Mouse (Mus musculus): ENCODE results near the gene Mpst. TPM values are rescaled to one million over a fixed set of nuclear protein-coding genes. Genes with fewer than 3 reads are reported as not detected.

The Mpst gene
- polyA plus RNA-seq, 1 experiment from 2014 or later, result 2.1 TPM

DNA sequence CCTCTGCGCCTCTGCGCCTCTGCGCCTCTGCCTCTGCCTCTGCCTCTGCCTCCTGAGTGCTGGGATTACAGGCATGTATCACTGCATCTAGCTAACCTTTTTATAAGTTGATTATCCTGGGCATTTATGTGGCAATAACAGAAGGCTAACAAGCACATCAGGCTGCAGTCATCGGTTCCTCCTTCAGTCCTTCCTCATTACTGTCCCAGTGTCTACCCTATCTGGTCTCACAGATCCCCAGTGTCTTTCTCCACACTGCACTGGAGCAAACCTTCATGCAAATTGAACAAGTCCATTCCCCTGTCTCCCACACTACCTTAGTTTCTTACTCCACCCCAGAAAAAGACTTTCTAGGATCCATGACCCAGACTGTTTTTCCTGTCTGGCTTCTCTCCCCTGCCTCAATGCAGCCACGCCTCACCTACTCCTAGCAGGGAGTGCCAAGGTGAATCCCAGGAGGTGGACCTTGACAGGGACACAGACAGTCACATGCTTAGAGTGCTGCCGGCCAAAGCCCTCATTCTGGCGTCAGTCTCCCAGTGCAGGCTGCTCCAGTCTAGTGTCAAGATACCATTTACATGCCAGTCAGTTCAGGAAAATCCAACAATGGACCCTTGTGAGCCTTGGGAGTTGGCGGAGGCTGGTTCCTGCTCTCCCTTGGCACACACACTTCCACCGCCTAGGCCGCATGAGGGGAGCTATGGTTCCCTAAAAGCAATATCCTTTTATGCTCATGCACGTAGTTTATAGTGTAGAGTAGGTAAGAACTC, 22.6 kb upstream of the Mpst start:
- Histone ChIP-seq H3K4me3 (no peak overlapping the region), H3K4me2 (replicated peaks) (no peak overlapping the region), H3K9ac (no peak overlapping the region), H3K27me3 (replicated peaks) (no peaks in the 10 kb centered on the region), H3K4me1 (no peaks in the 10 kb centered on the region), H3K9me3 (no peaks in the 10 kb centered on the region), H3K36me3 (no peaks in the 10 kb centered on the region), H3K27ac (no peak overlapping the region)
- 83% methylated on average over 11 of the region's 11 CpGs for WGBS
- no peak for ATAC-seq (ENCODE audit: low FRiP score, low read depth)

DNA sequence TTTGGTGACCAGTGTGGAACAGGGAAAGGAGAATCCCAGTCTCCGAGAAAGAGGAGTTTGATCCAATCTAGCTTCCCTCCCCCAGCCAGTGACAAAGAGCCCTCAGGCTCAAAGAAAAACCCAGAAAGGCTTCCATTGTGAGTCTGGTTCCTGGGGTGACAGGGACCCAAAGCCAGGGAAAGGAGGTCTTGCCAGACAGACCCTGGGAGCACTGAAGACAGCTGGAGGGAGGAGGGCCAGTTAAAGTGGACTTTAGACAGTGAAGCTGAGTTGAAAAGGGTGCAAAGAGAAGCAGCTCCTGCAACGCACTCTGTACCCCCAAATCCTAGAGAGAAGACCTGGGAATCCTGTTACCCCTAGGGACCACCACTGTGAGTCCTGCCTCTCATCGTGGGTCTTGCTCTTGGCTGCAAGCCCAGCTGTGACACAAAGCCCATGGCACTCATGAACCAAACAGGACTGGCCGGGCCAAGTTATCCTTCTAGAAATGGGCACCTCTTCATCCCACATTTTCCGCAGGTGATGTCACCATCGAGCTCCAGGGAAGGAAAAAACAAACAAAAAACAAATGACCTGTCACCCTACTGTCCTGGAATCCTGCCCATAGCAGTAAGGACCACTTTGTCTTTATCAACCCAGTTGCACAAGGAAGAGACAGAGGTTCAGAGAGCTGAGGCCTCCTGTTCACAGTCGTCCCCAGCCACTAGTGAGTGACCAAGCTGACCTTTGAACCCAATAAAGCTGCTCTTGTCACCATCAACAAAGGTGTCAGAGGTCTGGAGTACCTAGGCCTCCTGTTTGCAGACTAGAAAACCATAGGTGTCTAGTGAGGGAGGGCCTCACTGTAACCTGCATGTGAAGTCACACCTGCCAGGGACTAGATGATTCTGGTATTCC, 21.7 kb upstream of the Mpst start:
- WGBS, result 79% methylated on average over 7 of the region's 7 CpGs
- no peak for ATAC-seq (ENCODE audit: low FRiP score, low read depth)
- Histone ChIP-seq H3K4me1 (no peaks in the 10 kb centered on the region), H3K27me3 (replicated peaks) (no peaks in the 10 kb centered on the region), H3K9me3 (no peaks in the 10 kb centered on the region), H3K27ac (no peak overlapping the region), H3K9ac (no peak overlapping the region), H3K4me2 (replicated peaks) (no peak overlapping the region), H3K4me3 (no peak overlapping the region), H3K36me3 (no peaks in the 10 kb centered on the region)

DNA sequence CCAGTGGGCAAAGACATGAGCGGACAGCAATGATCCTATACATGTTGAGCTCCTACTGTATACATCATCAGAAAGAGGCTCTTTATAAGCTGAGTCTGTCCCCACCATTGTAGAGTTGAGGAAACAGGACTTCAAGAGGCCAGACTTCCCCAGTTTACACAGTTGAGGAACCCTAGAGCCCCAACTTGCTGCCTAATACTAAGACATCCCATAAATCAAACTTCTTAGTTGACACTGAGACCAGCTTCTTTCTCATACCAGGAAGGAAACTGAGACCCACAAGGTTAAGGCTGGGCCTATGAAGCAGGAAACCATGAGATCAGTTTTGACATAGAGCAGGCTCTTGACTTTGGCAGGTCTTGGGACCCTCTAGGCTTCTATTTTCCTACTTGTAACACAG, 20.7 kb upstream of the Mpst start:
- 89% methylated on average over 1 of the region's 1 CpGs for WGBS
- H3K9ac ChIP-seq, result no peak overlapping the region
- no peak for ATAC-seq (ENCODE audit: low FRiP score, low read depth)
- H3K4me1 ChIP-seq, result no peaks in the 10 kb centered on the region
- no peaks in the 10 kb centered on the region for H3K36me3 ChIP-seq
- H3K27me3 ChIP-seq (replicated peaks), result no peaks in the 10 kb centered on the region
- no peak overlapping the region for H3K27ac ChIP-seq
- H3K4me2 ChIP-seq (replicated peaks), result no peak overlapping the region
- H3K9me3 ChIP-seq, result no peaks in the 10 kb centered on the region
- H3K4me3 ChIP-seq, result no peak overlapping the region

DNA sequence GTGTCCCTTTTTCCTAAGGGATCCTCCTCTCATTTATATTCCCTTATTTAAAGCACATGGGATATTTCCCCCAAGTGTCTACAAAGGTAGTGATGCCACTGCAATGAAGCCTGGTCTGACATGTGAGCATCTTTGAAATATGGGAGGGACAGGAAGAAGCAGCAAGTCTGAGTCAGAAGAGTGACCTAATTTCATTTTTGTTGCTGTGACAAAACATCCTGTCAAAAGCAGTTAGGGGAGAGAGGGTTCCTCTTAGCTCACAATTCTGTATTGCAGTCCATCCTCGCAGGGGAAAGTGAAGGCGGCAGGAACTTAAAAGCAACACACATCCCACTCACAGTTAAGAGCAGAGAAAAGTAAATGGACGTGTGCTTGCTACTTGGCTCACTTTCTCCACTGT, 15.4 kb upstream of the Mpst start:
- no peak for ATAC-seq (ENCODE audit: low FRiP score, low read depth)
- H3K4me1 ChIP-seq, result no peaks in the 10 kb centered on the region
- 76% methylated on average over 3 of the region's 3 CpGs for WGBS
- H3K9ac ChIP-seq, result no peak overlapping the region
- H3K9me3 ChIP-seq, result no peaks in the 10 kb centered on the region
- H3K36me3 ChIP-seq, result no peaks in the 10 kb centered on the region
- no peak overlapping the region for H3K4me2 ChIP-seq (replicated peaks)
- no peak overlapping the region for H3K4me3 ChIP-seq
- no peak overlapping the region for H3K27ac ChIP-seq
- no peaks in the 10 kb centered on the region for H3K27me3 ChIP-seq (replicated peaks)

DNA sequence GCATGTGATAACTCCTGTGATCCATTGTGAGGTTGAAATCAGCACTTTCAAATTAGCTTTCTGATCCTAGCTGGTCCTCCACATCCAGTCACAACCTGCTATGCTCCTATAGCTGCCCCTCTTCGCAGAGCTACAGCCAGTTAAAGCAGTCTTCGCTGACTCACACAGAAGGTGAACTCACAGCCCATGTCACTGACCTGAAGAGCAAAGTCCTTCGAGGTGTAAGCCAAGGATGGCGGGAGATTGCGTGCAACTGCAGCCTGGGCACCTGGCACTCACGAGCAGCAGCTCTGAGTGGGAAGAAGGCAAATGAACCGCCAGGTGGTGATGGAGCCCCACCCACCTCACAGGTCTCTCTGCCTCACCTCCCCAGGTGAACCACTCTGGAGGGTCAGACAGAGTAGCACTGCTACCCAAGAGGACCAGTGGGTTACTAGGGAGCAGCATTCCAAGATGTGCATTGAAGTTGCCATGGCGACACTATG, 10.7 kb upstream of the Mpst start, which contains the start of gene Tex33:
Tex33 (minus strand) TSS at position 435 of the 485 bp plus-strand sequence.
- Histone ChIP-seq H3K36me3 (no peaks in the 10 kb centered on the region), H3K4me3 (no peak within 1 kb of the TSS), H3K9ac (no peak within 1 kb of the TSS), H3K4me1 (no peaks in the 10 kb centered on the region), H3K27ac (no peak within 1 kb of the TSS), H3K9me3 (no peaks in the 10 kb centered on the region), H3K27me3 (replicated peaks) (no peaks in the 10 kb centered on the region), H3K4me2 (replicated peaks) (no peak within 1 kb of the TSS)
- 84% methylated on average over 8 of the region's 8 CpGs for WGBS
- no peak for ATAC-seq (ENCODE audit: low FRiP score, low read depth)

DNA sequence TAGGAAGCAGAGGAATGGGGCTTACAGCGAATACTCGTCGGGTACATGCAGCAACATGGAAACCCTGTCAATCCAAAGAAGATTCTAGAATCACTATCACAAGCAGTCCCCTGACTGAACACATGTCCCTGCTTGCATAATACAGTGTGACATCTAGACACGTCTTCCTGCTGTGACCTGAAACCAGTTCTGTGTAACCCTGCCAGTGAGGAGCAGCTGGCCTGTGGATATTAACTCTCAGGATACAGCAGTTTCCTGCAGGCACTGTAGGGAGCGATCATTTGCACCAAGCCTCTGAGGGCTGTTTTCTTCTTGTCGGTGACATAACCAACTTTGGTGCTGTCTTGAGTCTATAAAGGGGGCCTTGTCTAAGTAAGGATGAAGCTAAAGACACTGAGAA, 4.9 kb upstream of the Mpst start:
- H3K27me3 ChIP-seq (replicated peaks), result no peaks in the 10 kb centered on the region; the same call in 1 of the 2 replicates
- H3K4me3 ChIP-seq, result no peak overlapping the region
- H3K9me3 ChIP-seq, result no peaks in the 10 kb centered on the region
- no peak overlapping the region for H3K9ac ChIP-seq
- ATAC-seq (ENCODE audit: low FRiP score, low read depth), result no peak
- no peak overlapping the region for H3K27ac ChIP-seq
- no peaks in the 10 kb centered on the region for H3K36me3 ChIP-seq
- peaks cover 10% of the 10 kb centered on the region for H3K4me1 ChIP-seq
- WGBS, result 76% methylated on average over 6 of the region's 6 CpGs
- no peak overlapping the region for H3K4me2 ChIP-seq (replicated peaks)

DNA sequence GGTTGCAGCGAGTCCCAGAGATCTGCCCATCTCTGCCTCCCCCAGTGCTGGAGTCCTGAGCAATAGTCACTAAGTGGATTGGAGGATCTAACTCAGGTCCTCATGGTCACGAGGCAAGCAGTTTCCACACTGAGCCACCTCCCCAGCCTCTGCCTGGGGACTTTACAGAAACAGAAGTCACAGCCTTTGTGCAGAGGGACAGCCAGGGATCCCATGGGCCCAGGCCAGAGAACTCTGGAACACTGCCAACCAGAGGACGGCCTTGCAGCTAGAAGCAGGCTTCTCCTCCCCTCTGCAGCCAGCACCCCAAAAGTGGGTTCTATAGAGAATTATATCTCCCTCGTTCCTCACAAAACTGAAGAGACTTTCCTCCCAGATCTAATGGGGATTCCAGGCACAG, 4.3 kb upstream of the Mpst start:
- H3K27ac ChIP-seq, result no peak overlapping the region
- 74% methylated on average over 4 of the region's 4 CpGs for WGBS

DNA sequence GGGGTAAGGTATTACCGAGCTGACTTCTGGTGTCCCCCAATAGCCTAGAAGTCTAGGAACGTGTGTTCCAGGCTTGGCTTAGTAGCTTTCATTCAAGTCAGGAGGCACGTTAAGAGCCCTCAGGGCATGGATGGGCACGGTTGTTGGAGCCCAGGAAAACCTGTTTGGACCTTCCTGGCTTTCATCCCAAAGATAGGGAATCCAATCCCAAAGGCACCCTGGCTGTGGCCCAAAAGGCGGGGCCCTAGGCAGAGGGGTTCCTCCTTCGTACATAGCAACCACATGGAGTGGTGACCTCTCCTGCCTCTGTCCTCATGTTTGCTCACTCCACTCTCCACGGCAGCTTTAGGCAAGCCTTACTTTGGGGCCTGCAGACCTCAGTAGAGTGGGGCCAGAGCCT, 3.8 kb upstream of the Mpst start:
- Histone ChIP-seq H3K27me3 (replicated peaks) (no peaks in the 10 kb centered on the region; the same call in 1 of the 2 replicates), H3K36me3 (no peaks in the 10 kb centered on the region), H3K4me1 (peaks cover 17% of the 10 kb centered on the region), H3K4me2 (replicated peaks) (no peak overlapping the region), H3K9ac (no peak overlapping the region), H3K27ac (no peak overlapping the region), H3K9me3 (no peaks in the 10 kb centered on the region), H3K4me3 (no peak overlapping the region)
- 84% methylated on average over 7 of the region's 7 CpGs for WGBS
- ATAC-seq (ENCODE audit: low FRiP score, low read depth), result no peak

More for the DNA sequence above, 4.3 kb upstream of the Mpst start:
- no peaks in the 10 kb centered on the region for H3K9me3 ChIP-seq
- no peak overlapping the region for H3K4me3 ChIP-seq
- no peak overlapping the region for H3K9ac ChIP-seq
- H3K27me3 ChIP-seq (replicated peaks), result no peaks in the 10 kb centered on the region; the same call in 1 of the 2 replicates
- no peak overlapping the region for H3K4me2 ChIP-seq (replicated peaks)
- ATAC-seq (ENCODE audit: low FRiP score, low read depth), result no peak
- H3K4me1 ChIP-seq, result peaks cover 12% of the 10 kb centered on the region
- H3K36me3 ChIP-seq, result no peaks in the 10 kb centered on the region

DNA sequence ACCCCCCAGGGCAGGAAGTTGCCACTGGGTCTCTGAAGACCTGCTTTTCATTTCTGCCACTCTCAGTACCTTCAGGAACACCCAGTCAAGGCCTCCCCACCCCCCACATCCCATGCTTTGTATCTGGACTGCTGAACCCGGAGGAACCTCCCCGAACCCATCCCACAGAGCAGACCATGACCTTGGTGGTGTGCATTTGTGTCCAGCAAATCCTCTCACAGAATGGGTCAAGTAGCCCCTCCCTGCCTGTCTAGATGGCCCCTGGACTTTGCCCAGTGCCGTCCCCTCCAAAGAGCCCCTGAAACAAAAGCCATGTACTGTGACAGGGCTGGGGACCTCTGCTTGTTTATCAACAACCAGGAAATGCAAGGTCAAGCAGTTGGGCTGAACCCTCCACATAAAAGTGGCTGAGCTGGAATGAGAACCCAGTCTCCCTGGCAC, 2.9 kb upstream of the Mpst start:
- no peak overlapping the region for H3K4me2 ChIP-seq (replicated peaks)
- H3K4me3 ChIP-seq, result no peak overlapping the region
- H3K27ac ChIP-seq, result no peak overlapping the region
- no peaks in the 10 kb centered on the region for H3K9me3 ChIP-seq
- no peaks in the 10 kb centered on the region for H3K36me3 ChIP-seq
- H3K9ac ChIP-seq, result no peak overlapping the region
- peaks cover 22% of the 10 kb centered on the region for H3K4me1 ChIP-seq
- ATAC-seq (ENCODE audit: low FRiP score, low read depth), result no peak
- H3K27me3 ChIP-seq (replicated peaks), result peaks cover 4% of the 10 kb centered on the region
- 56% methylated on average over 3 of the region's 3 CpGs for WGBS

DNA sequence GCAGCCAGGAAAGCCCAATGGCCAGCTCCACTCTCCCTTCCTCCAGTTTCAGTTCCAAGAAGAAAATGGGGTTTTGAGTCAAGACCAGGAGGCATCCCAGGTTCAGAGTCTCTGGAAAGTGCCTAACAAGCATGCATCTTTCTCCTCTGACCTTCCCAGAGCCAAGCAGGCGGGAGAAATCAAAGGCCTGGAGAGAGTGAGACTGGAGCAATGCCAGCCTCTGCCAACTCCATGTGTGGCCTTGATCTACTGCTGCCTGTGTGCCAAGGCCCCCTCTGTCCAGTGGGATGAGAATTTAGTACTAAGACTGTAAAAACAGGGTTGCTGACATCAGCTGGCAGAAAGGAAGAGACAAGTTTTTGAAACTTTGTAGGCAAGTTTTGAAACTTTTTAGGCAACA, 2.3 kb upstream of the Mpst start:
- Histone ChIP-seq H3K9ac (no peak overlapping the region), H3K4me2 (replicated peaks) (no peak overlapping the region)

DNA sequence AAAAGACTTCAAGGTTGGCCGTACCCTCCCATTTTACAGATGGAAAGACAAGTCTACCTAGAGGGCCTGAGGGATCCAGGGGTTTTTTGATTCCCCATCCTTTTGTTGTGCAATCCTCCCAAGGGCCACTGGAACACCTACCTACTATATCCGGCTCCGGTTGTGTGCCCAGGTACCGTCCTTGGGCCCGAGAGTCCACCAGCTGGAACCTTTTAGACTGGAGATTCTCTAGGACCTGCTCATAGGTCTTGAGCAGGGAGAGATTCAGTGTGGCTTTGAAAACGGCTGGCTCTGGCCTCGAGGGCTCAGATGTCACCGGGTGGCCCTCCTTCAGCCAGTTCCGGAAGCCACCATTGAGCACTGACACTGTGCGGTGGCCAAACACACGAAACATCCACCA, 1.1 kb upstream of the Mpst start:
- 51% methylated on average over 11 of the region's 11 CpGs for WGBS
- H3K4me1 ChIP-seq, result peaks cover 29% of the 10 kb centered on the region
- peak overlapping the region; percentile 57 for H3K4me3 ChIP-seq
- no peaks in the 10 kb centered on the region for H3K9me3 ChIP-seq
- H3K36me3 ChIP-seq, result no peaks in the 10 kb centered on the region
- H3K9ac ChIP-seq, result peak overlapping the region; percentile 56; the same call in 1 of the 2 replicates
- H3K27me3 ChIP-seq (replicated peaks), result peaks cover 22% of the 10 kb centered on the region
- peak overlapping the region; percentile 84 for H3K4me2 ChIP-seq (replicated peaks)
- ATAC-seq (ENCODE audit: low FRiP score, low read depth), result no peak
- no peak overlapping the region for H3K27ac ChIP-seq

More for the DNA sequence above, 2.3 kb upstream of the Mpst start:
- Histone ChIP-seq H3K4me3 (no peak overlapping the region), H3K27ac (no peak overlapping the region), H3K36me3 (no peaks in the 10 kb centered on the region), H3K4me1 (peaks cover 22% of the 10 kb centered on the region), H3K9me3 (no peaks in the 10 kb centered on the region), H3K27me3 (replicated peaks) (peaks cover 10% of the 10 kb centered on the region)
- no peak for ATAC-seq (ENCODE audit: low FRiP score, low read depth)
- WGBS, result 52% methylated on average over 1 of the region's 1 CpGs

DNA sequence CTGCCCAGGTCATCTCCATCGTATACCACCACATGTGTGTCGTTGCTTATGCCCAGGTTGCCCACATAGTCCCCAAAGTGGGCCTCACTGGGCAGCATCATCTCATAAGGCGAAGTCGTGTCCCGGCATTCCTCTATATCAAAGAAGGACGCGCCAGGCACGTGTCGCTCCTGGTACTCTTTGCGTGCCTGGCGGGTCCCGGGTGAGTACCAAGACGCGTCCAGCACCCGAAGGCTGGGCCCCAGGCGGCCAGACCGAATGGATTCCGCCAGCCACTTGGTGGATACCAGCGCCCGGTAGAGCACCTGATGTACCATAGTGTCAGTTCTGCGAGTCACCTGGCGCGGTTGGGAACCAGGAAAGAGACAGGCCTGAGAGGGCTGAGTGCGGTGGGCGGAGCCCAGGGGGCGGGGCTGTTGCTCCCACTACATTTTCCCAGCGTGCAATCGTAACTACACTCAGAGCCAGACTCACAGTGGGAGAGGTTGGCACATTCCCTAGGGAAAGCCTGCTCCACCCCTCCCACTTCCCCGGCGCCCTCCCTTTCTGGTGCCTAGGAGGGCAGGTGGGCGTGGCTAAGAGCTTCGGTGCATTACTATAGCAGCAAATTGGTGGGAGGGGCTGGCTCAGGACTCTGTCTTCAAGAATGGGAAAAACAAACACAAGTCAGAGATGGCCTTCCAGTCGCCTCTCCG, 552 bp upstream of the Mpst start, which contains the start of gene Tst:
Tst (minus strand) TSS at position 391 of the 695 bp plus-strand sequence.
- no peaks in the 10 kb centered on the region for H3K36me3 ChIP-seq
- H3K4me2 ChIP-seq (replicated peaks), result peak within 1 kb of the TSS; percentile 84
- H3K9ac ChIP-seq, result peak within 1 kb of the TSS; percentile 56
- H3K27ac ChIP-seq, result peak within 1 kb of the TSS; percentile 71
- WGBS, result 2% methylated on average over 34 of the region's 34 CpGs
- H3K27me3 ChIP-seq (replicated peaks), result peaks cover 28% of the 10 kb centered on the region
- H3K9me3 ChIP-seq, result no peaks in the 10 kb centered on the region
- ATAC-seq (ENCODE audit: low FRiP score, low read depth), result peak; percentile 62
- H3K4me3 ChIP-seq, result peak within 1 kb of the TSS; percentile 57
- peaks cover 34% of the 10 kb centered on the region for H3K4me1 ChIP-seq

Measured in neural tube, embryonic 12.5 days (tissue).